Mouse (Mus musculus) CH12.LX (cell line): ENCODE measurements around the gene Bsn. TPM values are rescaled to one million over a fixed set of nuclear protein-coding genes. Genes with fewer than 3 reads are reported as not detected.

ENCODE experiments used
- DNase-seq: peaks from one replicate; pipeline ENCODE4 v3.0.0-alpha.2; 2013; ENCODE audit errors: extremely low read depth
- H3K27ac ChIP-seq: 2 replicates; pipeline ENCODE4 v1.5.1; 2012; ENCODE audit warnings: low read depth, mild to moderate bottlenecking, control low read depth, moderate library complexity; ENCODE audit not compliant: insufficient read depth
- H3K27me3 ChIP-seq: replicated peaks from 2 replicates; pipeline ENCODE3; 2012; ENCODE audit warnings: inconsistent platforms
- H3K36me3 ChIP-seq, 2 experiments: replicated peaks in 1 of 2; 2 replicates each; pipeline versions ENCODE3 to v1.6.1; 2012; ENCODE audit warnings: inconsistent platforms in 1 of 2, low read length in 1 of 2, mild to moderate bottlenecking in 1 of 2, mixed read lengths in 1 of 2, moderate library complexity in 1 of 2; ENCODE audit not compliant: control insufficient read depth in 1 of 2, insufficient read depth in 1 of 2
- H3K4me1 ChIP-seq, 2 experiments: 2 replicates each; pipeline ENCODE4 v1.6.1; 2012; ENCODE audit warnings: inconsistent platforms in 1 of 2, moderate library complexity in 1 of 2; ENCODE audit not compliant: insufficient read depth in 2 of 2, control insufficient read depth in 1 of 2
- H3K4me2 ChIP-seq: 2 replicates; pipeline ENCODE4 v1.6.1; 2012; ENCODE audit warnings: low read depth, mild to moderate bottlenecking, control low read depth; ENCODE audit not compliant: poor library complexity, insufficient read depth, severe bottlenecking
- H3K4me3 ChIP-seq, 3 experiments: fragments of 150-350 bp in 1 of 3; sonication (generic) in 1 of 3; replicated peaks in 1 of 3; 2 replicates each; pipeline versions ENCODE3 to v1.5.1; 2011 to 2012; ENCODE audit warnings: low read depth in 2 of 3, low read length in 2 of 3, mild to moderate bottlenecking in 2 of 3, moderate library complexity in 2 of 3, control low read depth in 1 of 3, improper control_type of control experiment in 1 of 3, inconsistent platforms in 1 of 3, mixed read lengths in 1 of 3; ENCODE audit not compliant: poor library complexity in 1 of 3
- H3K79me2 ChIP-seq: replicated peaks from 2 replicates; pipeline ENCODE4 v1.6.1; 2012; ENCODE audit warnings: mild to moderate bottlenecking, moderate library complexity; ENCODE audit not compliant: control insufficient read depth, poor library complexity, insufficient read depth, severe bottlenecking; ENCODE audit errors: extremely low read depth
- H3K9ac ChIP-seq: 2 replicates; pipeline ENCODE4 v1.6.1; 2012; ENCODE audit warnings: low read depth, mild to moderate bottlenecking, control low read depth, moderate library complexity; ENCODE audit not compliant: insufficient read depth
- H3K9me3 ChIP-seq: replicated peaks from 2 replicates; pipeline ENCODE3; 2012; ENCODE audit warnings: low read length, inconsistent platforms, mixed read lengths
- CHD1 ChIP-seq: IDR thresholded peaks from 2 replicates; pipeline ENCODE4 v1.6.1; 2012; ENCODE audit warnings: low read depth, low read length, improper control_type of control experiment, inconsistent platforms
- CTCF ChIP-seq, 2 experiments: IDR thresholded peaks in 1 of 2; conservative IDR thresholded peaks in 1 of 2; 2 replicates each; pipeline ENCODE4 v1.5.1; 2011 to 2012; ENCODE audit warnings: low read depth in 2 of 2, low read length in 2 of 2, improper control_type of control experiment in 1 of 2, inconsistent platforms in 1 of 2, mild to moderate bottlenecking in 1 of 2, moderate library complexity in 1 of 2
- ELF1 ChIP-seq: IDR thresholded peaks from 2 replicates; pipeline ENCODE4 v1.6.1; 2014; ENCODE audit warnings: low read depth, mild to moderate bottlenecking, inconsistent platforms, low read length, improper control_type of control experiment
- EP300 ChIP-seq: IDR thresholded peaks from 2 replicates; pipeline ENCODE4 v1.6.1; 2011; ENCODE audit warnings: low read length, improper control_type of control experiment
- ETS1 ChIP-seq: conservative IDR thresholded peaks from 2 replicates; pipeline ENCODE4 v1.6.1; 2012; ENCODE audit warnings: low read depth, mild to moderate bottlenecking, inconsistent platforms, low read length, improper control_type of control experiment, moderate library complexity
- GABPA ChIP-seq: IDR thresholded peaks from 2 replicates; pipeline ENCODE4 v1.6.1; 2012; ENCODE audit warnings: low read depth, low read length, improper control_type of control experiment, inconsistent platforms; ENCODE audit not compliant: insufficient replicate concordance
- KAT2A ChIP-seq: IDR thresholded peaks from 2 replicates; pipeline ENCODE4 v1.6.1; 2012; ENCODE audit warnings: low read length, improper control_type of control experiment, inconsistent platforms; ENCODE audit not compliant: insufficient replicate concordance
- MAFK ChIP-seq: IDR thresholded peaks from 2 replicates; pipeline ENCODE4 v1.6.1; 2011; ENCODE audit warnings: low read length, improper control_type of control experiment; ENCODE audit not compliant: insufficient replicate concordance
- MAX ChIP-seq: IDR thresholded peaks from 2 replicates; pipeline ENCODE4 v1.6.1; 2011; ENCODE audit warnings: low read length, improper control_type of control experiment
- MXI1 ChIP-seq: IDR thresholded peaks from 2 replicates; pipeline ENCODE4 v1.6.1; 2011; ENCODE audit warnings: mild to moderate bottlenecking, low read depth, low read length, improper control_type of control experiment
- PAX5 ChIP-seq: IDR thresholded peaks from 2 replicates; pipeline ENCODE4 v1.6.1; 2012; ENCODE audit warnings: low read length, inconsistent platforms, mixed read lengths
- POLR2A ChIP-seq: IDR thresholded peaks from 2 replicates; pipeline ENCODE4 v1.6.1; 2011; ENCODE audit warnings: low read depth, mild to moderate bottlenecking, improper control_type of control experiment, low read length
- RCOR1 ChIP-seq: conservative IDR thresholded peaks from 2 replicates; pipeline ENCODE4 v1.6.1; 2012; ENCODE audit warnings: low read depth, mild to moderate bottlenecking, inconsistent platforms, low read length, improper control_type of control experiment
- SIN3A ChIP-seq: IDR thresholded peaks from 2 replicates; pipeline ENCODE4 v1.6.1; 2012; ENCODE audit warnings: low read length, improper control_type of control experiment, inconsistent platforms
- TBP ChIP-seq: conservative IDR thresholded peaks from 2 replicates; pipeline ENCODE4 v1.6.1; 2011; ENCODE audit warnings: low read depth, low read length, improper control_type of control experiment
- USF1 ChIP-seq: IDR thresholded peaks from 2 replicates; pipeline ENCODE4 v1.6.1; 2014; ENCODE audit warnings: low read depth, mild to moderate bottlenecking, inconsistent platforms, low read length, improper control_type of control experiment
- ZC3H11A ChIP-seq: IDR thresholded peaks from 2 replicates; pipeline ENCODE4 v1.6.1; 2012; ENCODE audit warnings: low read depth, mild to moderate bottlenecking, inconsistent platforms, low read length, improper control_type of control experiment
- dilution Hi-C: fragments of 300-500 bp; cut with MboI; formaldehyde crosslinking; loops from 2 replicates; pipeline ENCODE4 v1.14.3; 2020; ENCODE audit warnings: low sequenced_read_pairs; ENCODE audit not compliant: extremely low pct_unique_long_range_greater_than_20kb, extremely low pct_ligation_motif_present
- in situ Hi-C: fragments of 300-500 bp; cut with MboI; formaldehyde crosslinking; loops from 3 replicates; pipeline ENCODE4 v1.14.3; 2019; ENCODE audit warnings: low sequenced_read_pairs, low pct_ligation_motif_present, low pct_unique_long_range_greater_than_20kb, mixed read lengths
- polyA plus RNA-seq: library from polyadenylated mRNA; unstranded; fragments of >175 nt; gene quantifications from 2 replicates; pipeline ENCODE4 v1.2.1, GENCODE M21; 2012; ENCODE audit warnings: low read depth; ENCODE audit not compliant: insufficient read length
- total RNA-seq, 2 experiments: library from RNA; depleted of rRNA; stranded (reverse); fragments of 300-350 nt in 1 of 2; fragments of >200 nt in 1 of 2; gene quantifications; 2 replicates each; pipeline ENCODE4 v1.2.3; 2012 to 2014

The Bsn gene
- total and polyA plus RNA-seq, 3 experiments = 3.6 to 7.8 (median 4.4) TPM

DNA sequence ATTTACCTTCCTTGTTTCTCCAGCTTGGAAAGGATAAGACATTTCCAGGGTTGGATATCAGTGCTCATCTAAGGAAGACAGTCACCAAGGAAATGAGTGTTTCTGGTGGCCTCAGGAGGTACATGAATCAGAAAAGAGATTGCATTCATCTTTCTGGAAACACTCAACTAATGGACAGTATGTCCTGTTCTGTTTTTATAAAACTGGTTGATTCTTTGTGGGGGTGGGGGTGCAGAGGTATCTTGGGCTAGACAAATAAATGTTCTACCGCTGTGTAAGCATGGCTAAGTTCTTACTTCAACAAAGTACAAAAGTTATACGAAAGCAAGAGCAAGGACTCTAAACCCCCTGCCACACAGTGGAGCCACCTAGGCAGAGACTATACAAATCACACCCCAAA, 42.7 kb upstream of the Bsn start:
- TF ChIP-seq ZC3H11A = no peak
- H3K9ac ChIP-seq = no peak overlapping the region
- no peak overlapping the region for H3K4me3 ChIP-seq
- H3K79me2 ChIP-seq = no peaks in the 10 kb centered on the region
- no peak overlapping the region for H3K4me2 ChIP-seq
- H3K36me3 ChIP-seq = peaks cover 0 to 2% of the 10 kb centered on the region in 2 experiments
- no peaks in the 10 kb centered on the region for H3K27me3 ChIP-seq
- H3K4me1 ChIP-seq = no peaks in the 10 kb centered on the region
- DNase-seq = no peak
- H3K9me3 ChIP-seq = no peaks in the 10 kb centered on the region
- dilution Hi-C loops (no loop called here), in situ Hi-C loops (no loop called here)
- H3K27ac ChIP-seq = no peak overlapping the region

DNA sequence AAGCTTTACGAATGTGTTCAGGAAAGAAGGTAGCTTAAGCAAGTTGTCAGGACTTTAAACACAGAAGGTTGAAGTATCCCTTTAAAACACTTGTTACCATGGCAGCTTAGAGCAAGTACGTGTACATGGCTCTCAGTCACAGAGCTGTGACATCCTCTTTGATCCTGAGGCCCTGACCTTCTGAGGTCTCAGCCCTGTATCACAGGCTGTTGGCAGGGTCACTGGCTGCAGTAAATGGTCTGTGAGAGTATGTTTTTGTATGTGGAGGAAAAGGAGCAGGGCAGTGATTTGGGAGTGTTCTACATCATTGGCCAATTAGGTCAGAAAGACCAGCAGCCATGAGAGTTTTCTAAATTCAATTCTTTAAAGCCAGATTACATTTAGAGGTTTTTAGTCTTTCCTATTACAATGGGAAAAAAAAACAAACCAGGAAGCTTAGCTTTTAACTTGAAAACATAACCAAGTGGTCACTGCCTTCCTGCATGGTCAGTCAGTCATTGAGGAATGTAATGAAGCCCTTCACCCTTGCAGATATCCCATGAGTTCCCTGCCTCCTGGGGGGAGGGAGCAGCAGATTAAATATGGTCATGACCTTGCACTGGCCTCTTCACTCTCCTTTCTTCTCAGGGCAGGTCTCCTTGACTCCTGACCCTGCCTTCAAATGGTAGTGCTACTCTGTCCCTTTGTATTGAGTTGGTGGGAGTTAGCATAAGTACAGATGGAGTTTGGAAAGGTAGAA, 37.9 kb upstream of the Bsn start:
- H3K79me2 ChIP-seq = no peaks in the 10 kb centered on the region
- H3K9ac ChIP-seq = no peak overlapping the region
- no peaks in the 10 kb centered on the region for H3K9me3 ChIP-seq
- H3K4me1 ChIP-seq = peaks cover 0 to 20% of the 10 kb centered on the region in 2 experiments; a peak in 2 of 4 replicates
- DNase-seq = no peak
- no peak overlapping the region for H3K4me3 ChIP-seq
- no peak overlapping the region for H3K4me2 ChIP-seq
- no peak overlapping the region for H3K27ac ChIP-seq
- no peak for TF ChIP-seq MAX
- TF ChIP-seq EP300 = no peak
- no peak for TF ChIP-seq MAFK
- TF ChIP-seq GABPA = no peak
- no peak for TF ChIP-seq POLR2A
- no peak for TF ChIP-seq CHD1
- no peak for TF ChIP-seq MXI1
- TF ChIP-seq ETS1 = no peak
- TF ChIP-seq TBP = no peak
- no peak for TF ChIP-seq CTCF (conservative IDR thresholded peaks at IDR 0.05 in 1 of 2, IDR thresholded peaks at IDR 0.05 in 1 of 2; ENCODE audit: low read depth in 2 of 2, low read length in 2 of 2)
- no peak for TF ChIP-seq PAX5
- TF ChIP-seq KAT2A = no peak
- no peak for TF ChIP-seq ELF1
- no peak for TF ChIP-seq USF1
- TF ChIP-seq RCOR1 = no peak
- TF ChIP-seq SIN3A = no peak
- TF ChIP-seq, all 38 proteins: peak for 0
- Histone ChIP-seq H3K27me3 (no peaks in the 10 kb centered on the region), H3K36me3 (peaks cover 0 to 1% of the 10 kb centered on the region in 2 experiments)
- dilution Hi-C loops = no loop called here
- in situ Hi-C loops = no loop called here
